Mouse (Mus musculus) intestine, postnatal 0 days (tissue): Measurements from ENCODE around the gene Ralgapa1. TPM values are rescaled to one million over a fixed set of nuclear protein-coding genes. Genes with fewer than 3 reads are reported as not detected.
A peak's percentile ranks its signal among the peaks of the same experiment; 100 is the strongest.

ENCODE experiments used
- ATAC-seq: fragments of 200-750 bp; cut with Nextera tagmentation; 2 replicates; pipeline ENCODE4 v1.8.0; 2017; ENCODE audit warnings: mild to moderate bottlenecking, moderate TSS enrichment, moderate library complexity
- H3K27ac ChIP-seq: fragments of 300-500 bp; sonication (generic); 2 replicates; pipeline ENCODE4 v1.5.1; 2014; ENCODE audit warnings: mild to moderate bottlenecking, low read depth, low read length, moderate library complexity
- H3K27me3 ChIP-seq: fragments of 300-500 bp; sonication (generic); replicated peaks from 2 replicates; pipeline ENCODE4 v1.6.1; 2014; ENCODE audit warnings: low read length, mixed read lengths; ENCODE audit not compliant: control insufficient read depth, insufficient read depth
- H3K36me3 ChIP-seq: fragments of 300-500 bp; sonication (generic); 2 replicates; pipeline ENCODE4 v1.6.1; 2014; ENCODE audit warnings: mild to moderate bottlenecking, moderate library complexity; ENCODE audit not compliant: control insufficient read depth, insufficient read depth
- H3K4me1 ChIP-seq: fragments of 300-500 bp; sonication (generic); replicated peaks from 2 replicates; pipeline ENCODE4 v1.6.1; 2014; ENCODE audit warnings: antibody characterized with exemption, low read length, mixed read lengths; ENCODE audit not compliant: control insufficient read depth, insufficient read depth
- H3K4me2 ChIP-seq: fragments of 300-500 bp; sonication (generic); replicated peaks from 2 replicates; pipeline ENCODE4 v1.6.1; 2014; ENCODE audit warnings: low read depth, mild to moderate bottlenecking, moderate library complexity
- H3K4me3 ChIP-seq: fragments of 300-500 bp; sonication (generic); 2 replicates; pipeline ENCODE4 v1.5.1; 2014; ENCODE audit warnings: low read depth, low read length
- H3K9ac ChIP-seq: fragments of 300-500 bp; sonication (generic); 2 replicates; pipeline ENCODE4 v1.6.1; 2014; ENCODE audit warnings: mild to moderate bottlenecking, low read depth, low read length
- H3K9me3 ChIP-seq: fragments of 300-500 bp; sonication (generic); 2 replicates; pipeline ENCODE4 v1.6.1; 2016; ENCODE audit warnings: mixed run types; ENCODE audit not compliant: control insufficient read depth
- CTCF ChIP-seq: sonication (generic); IDR thresholded peaks from 2 replicates; pipeline ENCODE4 v1.5.1; 2016; ENCODE audit warnings: low read depth, mild to moderate bottlenecking, control low read depth, antibody characterized with exemption, moderate library complexity
- WGBS: fragments of 180-500 bp; shearing (Covaris S2); extraction: QIAGEN DNeasy Blood & Tissue Kit; methylation state at CpG from one replicate; pipeline ENCODE4 v1.1.7; 2014; 5-methylcytosine and 5-hydroxymethylcytosine counted together
- polyA plus RNA-seq: library from polyadenylated mRNA; unstranded; fragments of >200 nt; fragmentation: Nextera tagmentation; extraction: Ambion mirVana; gene quantifications from 2 replicates; pipeline ENCODE4 v1.2.1, GENCODE M21; 2015

Ralgapa1 gene
- polyA plus RNA-seq, 1 experiment from 2014 or later, result 7.7 TPM

- Histone ChIP-seq H3K4me1 (no peaks in the 10 kb centered on the region), H3K27ac (no peak overlapping the region), H3K27me3 (no peaks in the 10 kb centered on the region), H3K9ac (no peak overlapping the region), H3K4me3 (no peak overlapping the region), H3K9me3 (no peaks in the 10 kb centered on the region), H3K36me3 (no peaks in the 10 kb centered on the region), H3K4me2 (no peak overlapping the region)
- peak; percentile 25; the same call in 1 of the 2 replicates for TF ChIP-seq CTCF
- WGBS, result 36% methylated on average over 9 of the region's 9 CpGs
- ATAC-seq, result no peak
Measured at GRCm38 (mm10) chr12:55833906-55834625, 13.1 kb upstream of the Ralgapa1 start.

GRCm38 (mm10) chr12:55832961-55833360 lies 12.0 kb upstream of the Ralgapa1 start:
- Histone ChIP-seq H3K36me3 (no peaks in the 10 kb centered on the region), H3K4me2 (no peak overlapping the region), H3K9me3 (no peaks in the 10 kb centered on the region), H3K4me3 (no peak overlapping the region), H3K4me1 (no peaks in the 10 kb centered on the region), H3K9ac (no peak overlapping the region), H3K27ac (no peak overlapping the region), H3K27me3 (no peaks in the 10 kb centered on the region)
- no peak for TF ChIP-seq CTCF
- ATAC-seq, result no peak

- no peaks in the 10 kb centered on the region for H3K4me1 ChIP-seq
- H3K27ac ChIP-seq, result no peak overlapping the region
- peak; percentile 85 for TF ChIP-seq CTCF
- WGBS, result 31% methylated on average over 2 of the region's 2 CpGs
- no peak overlapping the region for H3K9ac ChIP-seq
- H3K27me3 ChIP-seq, result no peaks in the 10 kb centered on the region
- no peaks in the 10 kb centered on the region for H3K9me3 ChIP-seq
- ATAC-seq, result no peak
- no peaks in the 10 kb centered on the region for H3K36me3 ChIP-seq
- H3K4me3 ChIP-seq, result no peak overlapping the region
- H3K4me2 ChIP-seq, result no peak overlapping the region
Measured at GRCm38 (mm10) chr12:55831101-55831500, 10.1 kb upstream of the Ralgapa1 start.

GRCm38 (mm10) chr12:55825537-55825936 lies 4.6 kb upstream of the Ralgapa1 start:
- Histone ChIP-seq H3K27ac (no peak overlapping the region), H3K9ac (no peak overlapping the region), H3K4me2 (no peak overlapping the region), H3K36me3 (no peaks in the 10 kb centered on the region), H3K4me3 (no peak overlapping the region), H3K27me3 (no peaks in the 10 kb centered on the region), H3K9me3 (no peaks in the 10 kb centered on the region), H3K4me1 (no peaks in the 10 kb centered on the region)
- 78% methylated on average over 2 of the region's 2 CpGs for WGBS
- no peak for ATAC-seq
- TF ChIP-seq CTCF, result peak; percentile 22; the same call in 1 of the 2 replicates

- H3K4me1 ChIP-seq, result no peaks in the 10 kb centered on the region
- no peak for ATAC-seq
- 86% methylated on average over 6 of the region's 6 CpGs for WGBS
- H3K9ac ChIP-seq, result no peak overlapping the region
- H3K36me3 ChIP-seq, result no peaks in the 10 kb centered on the region
- H3K4me3 ChIP-seq, result no peak overlapping the region
- no peaks in the 10 kb centered on the region for H3K9me3 ChIP-seq
- no peak overlapping the region for H3K4me2 ChIP-seq
- H3K27ac ChIP-seq, result no peak overlapping the region
- H3K27me3 ChIP-seq, result no peaks in the 10 kb centered on the region
- no peak for TF ChIP-seq CTCF
Measured at GRCm38 (mm10) chr12:55824027-55824426, 3.1 kb upstream of the Ralgapa1 start.

GRCm38 (mm10) chr12:55820119-55820660 lies 777 bp downstream of the Ralgapa1 start:
- Histone ChIP-seq H3K27ac (peak overlapping the region; percentile 92), H3K27me3 (no peaks in the 10 kb centered on the region), H3K36me3 (no peaks in the 10 kb centered on the region), H3K4me1 (no peaks in the 10 kb centered on the region), H3K4me2 (peak overlapping the region; percentile 90), H3K9ac (peak overlapping the region; percentile 91), H3K9me3 (no peaks in the 10 kb centered on the region), H3K4me3 (peak overlapping the region; percentile 94)
- peak; percentile 34 for ATAC-seq
- no peak for TF ChIP-seq CTCF
- WGBS, result under 1% methylated on average over 35 of the region's 35 CpGs
